Comparison of ENCODE assay signal across 10 mouse cellular contexts in genomic region chr10:20382807-20383419, GRCm38 (mm10). TPM values are rescaled to one million over a fixed set of nuclear protein-coding genes. Genes with fewer than 3 reads are reported as not detected.
DNase-seq lines count a peak whose midpoint lies in the region; ATAC-seq and TF ChIP-seq lines count a peak whose summit lies in the region.
"Had no signal": no experiment of that assay in that cellular context is flagged by ENCODE, and none has a peak within 500 bp of the region (broad histone marks: within the 10 kb centered on the region; RNA-seq: fewer than 3 reads in every experiment).

No protein-coding gene starts in this region.

- 0 out of 2 replicates have a peak, but pooled peaks have one; percentile 4 for TF ChIP-seq CTCF in hindbrain, postnatal 0 days (IDR thresholded peaks at IDR 0.05; ENCODE audit: low read depth)

- H3K4me1 ChIP-seq in neural tube, embryonic 12.5 days = no peaks in the 10 kb centered on the region
- H3K4me1 ChIP-seq in hindbrain, postnatal 0 days (ENCODE audit: insufficient read depth, low read length) = no peaks in the 10 kb centered on the region; the same call in 1 of the 2 replicates
- H3K4me1 ChIP-seq in limb, embryonic 10.5 days = peaks cover 10% of the 10 kb centered on the region; the same call in 1 of the 2 replicates

- no peaks in the 10 kb centered on the region for H3K36me3 ChIP-seq in neural tube, embryonic 12.5 days
- no peaks in the 10 kb centered on the region for H3K36me3 ChIP-seq in hindbrain, postnatal 0 days (ENCODE audit: insufficient read depth, low read length)
- no peaks in the 10 kb centered on the region for H3K36me3 ChIP-seq in limb, embryonic 10.5 days

- DNase-seq in embryo, embryonic 10 days (ENCODE audit: low spot score) = peak; percentile 33
- DNase-seq in embryo, embryonic 9.5 days (ENCODE audit: extremely low spot score) = no peak
- DNase-seq in neural tube, embryonic 10.5 days (ENCODE audit: extremely low spot score, low spot score) = no peak
- DNase-seq in hindbrain, postnatal 0 days (ENCODE audit: low spot score) = peak; percentile 57
- DNase-seq in limb, embryonic 10.5 days (ENCODE audit: low spot score) = no peak
- no peak for DNase-seq in gastrocnemius, postnatal 25 days
- DNase-seq: cerebellum, adult 9-11 months; gastrocnemius, postnatal 14 days had no signal

- 78% methylated on average over 6 of the region's 6 CpGs for WGBS in neural tube, embryonic 12.5 days
- 66% methylated on average over 6 of the region's 6 CpGs for WGBS in hindbrain, postnatal 0 days
- 82% methylated on average over 6 of the region's 6 CpGs for WGBS in limb, embryonic 10.5 days

- H3K4me2 ChIP-seq in neural tube, embryonic 12.5 days (replicated peaks) = no peak overlapping the region
- no peak overlapping the region for H3K4me2 ChIP-seq in hindbrain, postnatal 0 days (ENCODE audit: low read depth, low read length)

- no peaks in the 10 kb centered on the region for H3K9me3 ChIP-seq in neural tube, embryonic 12.5 days
- no peaks in the 10 kb centered on the region for H3K9me3 ChIP-seq in hindbrain, postnatal 0 days (ENCODE audit: low read length)
- H3K9me3 ChIP-seq in limb, embryonic 10.5 days (replicated peaks) = no peaks in the 10 kb centered on the region

- no peak overlapping the region for H3K9ac ChIP-seq in neural tube, embryonic 12.5 days
- H3K9ac ChIP-seq in hindbrain, postnatal 0 days (replicated peaks; ENCODE audit: low read length) = no peak overlapping the region

- H3K27me3 ChIP-seq in neural tube, embryonic 12.5 days (replicated peaks) = no peaks in the 10 kb centered on the region
- H3K27me3 ChIP-seq in hindbrain, postnatal 0 days (ENCODE audit: insufficient read depth, low read length) = no peaks in the 10 kb centered on the region
- H3K27me3 ChIP-seq in limb, embryonic 10.5 days (ENCODE audit: low read depth, poor library complexity, severe bottlenecking) = no peaks in the 10 kb centered on the region

- H3K4me3 ChIP-seq in neural tube, embryonic 12.5 days = no peak overlapping the region
- H3K4me3 ChIP-seq in hindbrain, postnatal 0 days (ENCODE audit: low read length) = no peak overlapping the region
- no peak overlapping the region for H3K4me3 ChIP-seq in limb, embryonic 10.5 days

- no peak overlapping the region for H3K27ac ChIP-seq in neural tube, embryonic 12.5 days
- peak overlapping the region; percentile 20; the same call in 1 of the 2 replicates for H3K27ac ChIP-seq in hindbrain, postnatal 0 days
- no peak overlapping the region for H3K27ac ChIP-seq in limb, embryonic 10.5 days

- peak; percentile 61; the same call in 1 of the 2 replicates for ATAC-seq in neural tube, embryonic 12.5 days (ENCODE audit: low FRiP score, low read depth)
- ATAC-seq in hindbrain, postnatal 0 days = peak; percentile 86
- no peak for ATAC-seq in monocyte, adult 5-6 weeks (replicated peaks; ENCODE audit: insufficient number of reproducible peaks, low FRiP score, low TSS enrichment, poor library complexity, severe bottlenecking)

RNA-seq across cellular contexts. Expression of gene Mtfr2, which starts 35.3 kb away (rescaled TPM):
- 1.1 and 1.2 TPM in 2 replicates for polyA plus RNA-seq in neural tube, embryonic 12.5 days (2016; fragmentation: Nextera tagmentation; extraction: Ambion mirVana)
- 0.43 TPM in 1 of 2 replicates, not detected in the other for total RNA-seq in hindbrain, postnatal 0 days (2014; rRNA removed)
- polyA plus RNA-seq in hindbrain, postnatal 0 days (2015; fragmentation: Nextera tagmentation; extraction: Ambion mirVana) = 0.30 and 0.47 TPM in 2 replicates
- 0.48 to 0.87 TPM in 2 of 3 replicates, not detected in the other for total RNA-seq in monocyte, adult 5-6 weeks (2017)
- polyA plus RNA-seq in limb, embryonic 10.5 days (2016; fragmentation: Nextera tagmentation; extraction: Ambion mirVana) = 2.3 and 2.4 TPM in 2 replicates
- total RNA-seq in gastrocnemius, postnatal 25 days (2021) = not detected

Comparison
In these comparisons a context has a peak if more than half of its experiments do, and no peak if none do; other contexts are left out.
1. DNase-seq: peak in embryo, embryonic 10 days (single experiment) and hindbrain, postnatal 0 days (single experiment); none in embryo, embryonic 9.5 days (single experiment), neural tube, embryonic 10.5 days (single experiment), limb, embryonic 10.5 days (single experiment) and gastrocnemius, postnatal 25 days (single experiment).